Mouse (Mus musculus): Measurements from ENCODE around the gene Rassf1.
A peak's percentile ranks its signal among the peaks of the same experiment; 100 is the strongest.

Gene Rassf1

GRCm38 (mm10) chr9:107580501-107581317, 29.4 kb downstream of the Rassf1 start, which contains the start of gene Hyal3:
TSS of gene Hyal3 (plus strand) at chr9:107580818.
- peak; percentile 95 for DNase-seq (ENCODE audit: low read depth)

- DNase-seq (ENCODE audit: low read depth) = no peak
These were observed 30.2 kb downstream of the Rassf1 start for GRCm38 (mm10) chr9:107581584-107581983.

DNA sequence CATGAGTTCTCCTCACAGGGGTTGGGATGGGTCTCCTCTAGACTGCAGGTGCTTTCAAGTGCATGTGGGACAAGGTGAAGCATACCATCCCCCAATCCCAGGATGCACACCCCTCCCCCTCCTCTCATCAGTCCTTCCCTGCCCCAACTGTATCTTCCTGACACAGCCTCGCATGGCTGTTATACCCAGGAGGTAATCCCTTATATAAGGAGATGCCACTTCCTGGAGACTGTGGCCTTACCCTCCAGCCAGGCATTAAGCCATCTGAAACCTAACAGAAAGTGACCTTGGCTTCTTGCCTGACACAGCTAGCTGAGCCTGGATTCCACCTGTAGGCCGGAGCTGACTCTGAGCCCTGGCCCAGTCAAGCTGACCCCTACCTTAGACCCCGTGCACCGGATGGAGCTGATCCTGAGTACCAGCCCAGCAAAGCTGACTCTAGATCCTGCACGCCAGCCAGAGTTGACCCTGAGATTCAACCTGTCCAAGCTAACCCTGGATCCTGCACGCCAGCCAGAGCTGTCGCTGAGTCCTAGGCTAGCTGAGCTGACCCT, 31.2 kb downstream of the Rassf1 start:
- DNase-seq (ENCODE audit: low read depth) = no peak

DNA sequence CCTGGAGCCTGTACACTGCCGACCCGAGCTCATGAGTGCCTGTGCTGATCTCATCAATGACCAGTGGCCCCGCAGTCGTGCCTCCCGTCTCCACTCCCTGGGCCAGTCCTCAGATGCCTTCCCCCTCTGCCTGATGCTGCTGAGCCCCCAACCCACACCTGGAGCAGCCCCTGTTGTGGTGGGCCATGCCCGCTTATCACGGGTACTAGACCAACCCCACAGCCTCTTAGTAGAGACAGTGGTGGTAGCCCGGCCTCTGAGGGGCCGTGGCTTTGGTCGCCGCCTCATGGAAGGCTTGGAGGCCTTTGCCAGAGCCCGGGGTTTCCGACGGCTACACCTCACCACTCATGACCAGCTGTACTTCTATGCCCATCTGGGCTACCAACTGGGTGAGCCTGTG, 31.8 kb downstream of the Rassf1 start:
- no peak for DNase-seq (ENCODE audit: low read depth)

DNA sequence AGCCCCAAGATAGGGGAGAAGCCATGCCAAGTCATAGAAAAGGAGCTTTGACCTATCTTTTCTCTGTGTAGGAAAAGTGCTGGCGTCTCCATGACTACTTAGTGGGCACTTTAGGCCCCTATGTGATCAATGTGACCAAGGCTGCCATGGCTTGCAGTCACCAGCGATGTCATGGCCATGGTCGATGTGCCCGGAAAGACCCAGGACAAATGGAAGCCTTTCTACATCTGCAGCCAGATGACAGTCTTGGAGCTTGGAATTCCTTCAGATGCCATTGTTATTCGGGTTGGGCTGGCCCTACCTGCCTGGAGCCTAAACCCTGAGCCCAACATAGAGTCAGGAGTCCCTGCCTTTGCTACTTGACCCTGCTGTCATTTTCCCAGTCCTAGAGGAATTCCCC, 35.1 kb downstream of the Rassf1 start:
- no peak for DNase-seq (ENCODE audit: low read depth)

- DNase-seq (ENCODE audit: low read depth) = peak; percentile 98
These were observed 35.8 kb downstream of the Rassf1 start, which contains the start of gene Ifrd2 for GRCm38 (mm10) chr9:107586974-107587832. TSS of gene Ifrd2 (plus strand) at chr9:107587642.

- no peak for DNase-seq (ENCODE audit: low read depth)
These were observed 36.7 kb downstream of the Rassf1 start for GRCm38 (mm10) chr9:107587833-107588639.

- DNase-seq (ENCODE audit: low read depth) = no peak
These were observed 38.9 kb downstream of the Rassf1 start for GRCm38 (mm10) chr9:107590058-107590772.

- no peak for DNase-seq (ENCODE audit: low read depth)
These were observed 39.4 kb downstream of the Rassf1 start for GRCm38 (mm10) chr9:107590773-107591060.

DNA sequence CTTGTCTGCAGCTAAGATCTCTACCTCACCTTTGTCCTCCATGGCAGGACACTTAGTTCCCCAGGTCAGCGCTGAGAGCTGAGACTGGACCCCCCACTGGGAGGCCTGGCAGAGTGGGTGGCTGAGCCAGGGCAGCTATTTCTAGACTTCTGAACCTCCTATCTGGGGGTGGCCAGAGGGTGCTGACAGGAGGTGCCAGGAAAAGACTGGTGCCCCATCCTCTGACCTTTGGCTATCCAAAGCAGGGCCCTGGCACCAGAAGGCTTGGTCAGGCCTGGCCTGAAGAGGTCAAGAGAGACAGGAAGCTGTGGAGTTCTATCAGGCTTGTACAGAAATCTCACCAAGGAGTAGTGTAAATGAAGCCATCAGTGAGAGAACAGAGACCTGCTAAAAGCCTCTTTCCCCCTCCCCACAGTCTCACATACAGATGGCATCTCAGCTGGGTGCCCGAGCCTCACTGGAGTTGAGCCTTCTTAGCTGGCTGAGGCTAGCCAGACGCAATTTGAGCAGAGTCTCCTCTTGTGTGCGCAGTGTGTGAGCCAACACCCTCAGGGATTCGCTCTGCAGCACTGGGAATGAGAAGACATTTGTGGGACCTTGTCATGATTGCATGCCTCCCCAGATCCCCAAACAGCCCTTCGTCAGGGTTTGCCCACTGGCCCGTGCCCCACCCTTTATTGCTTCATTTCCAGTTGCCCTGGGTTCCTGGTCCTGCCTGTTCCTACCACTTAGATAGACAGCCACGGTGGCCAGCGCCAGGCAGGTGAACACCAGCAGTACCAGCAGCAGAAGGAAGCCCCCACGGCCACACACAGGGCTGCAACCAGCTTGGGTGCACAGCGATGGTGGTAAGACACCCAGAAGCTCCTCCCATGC, 42.0 kb downstream of the Rassf1 start:
- no peak for DNase-seq (ENCODE audit: low read depth)

- no peak for DNase-seq (ENCODE audit: low read depth)
These were observed 43.1 kb downstream of the Rassf1 start for GRCm38 (mm10) chr9:107594281-107595062.

GRCm38 (mm10) chr9:107596619-107597569, 45.5 kb downstream of the Rassf1 start:
- no peak for DNase-seq (ENCODE audit: low read depth)

- no peak for DNase-seq (ENCODE audit: low read depth)
These were observed 47.0 kb downstream of the Rassf1 start for GRCm38 (mm10) chr9:107598385-107598784.

DNA sequence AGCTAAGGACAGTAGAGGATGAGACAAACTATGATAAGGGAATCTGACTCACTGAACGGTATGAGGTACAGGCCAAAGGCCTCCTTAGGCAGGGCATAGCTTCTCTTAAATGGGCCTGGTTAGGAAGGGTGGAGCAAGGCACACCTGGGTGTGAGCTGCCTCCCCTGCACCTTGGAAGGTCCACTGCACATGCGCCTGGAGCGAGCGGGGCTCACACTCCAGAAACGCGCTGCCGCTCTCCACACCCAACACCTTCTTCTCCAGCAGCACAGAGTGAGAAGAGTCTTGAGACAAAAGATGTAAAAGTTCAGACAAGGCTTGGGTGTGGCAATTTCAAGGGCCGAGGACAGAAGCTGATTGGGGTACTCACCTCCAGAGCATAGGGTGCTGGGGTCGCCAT, 48.1 kb downstream of the Rassf1 start:
- DNase-seq (ENCODE audit: low read depth) = no peak

DNA sequence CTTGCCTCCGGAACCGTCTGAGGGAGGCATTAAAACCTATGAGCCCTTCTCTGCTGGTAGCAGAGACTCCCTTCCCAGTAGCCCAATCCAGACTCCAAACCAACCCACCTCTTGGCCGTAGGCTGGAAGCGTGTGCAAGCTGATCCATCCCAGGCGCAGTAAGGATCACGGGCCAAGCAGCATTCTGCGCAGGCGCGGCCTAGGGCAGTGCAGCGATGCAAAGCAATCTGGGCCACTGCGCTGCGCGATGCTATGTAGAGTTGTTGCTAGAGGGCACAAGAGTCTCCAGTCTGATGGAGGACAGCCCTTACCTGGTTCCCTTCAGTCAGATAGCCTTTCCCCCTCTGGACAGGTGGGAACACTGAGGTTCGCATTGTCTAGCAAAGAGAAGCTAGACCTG, 48.5 kb downstream of the Rassf1 start:
- no peak for DNase-seq (ENCODE audit: low read depth)

GRCm38 (mm10) chr9:107600745-107601144, 49.4 kb downstream of the Rassf1 start:
- no peak for DNase-seq (ENCODE audit: low read depth)

- DNase-seq (ENCODE audit: low read depth) = no peak
These were observed 49.9 kb downstream of the Rassf1 start for GRCm38 (mm10) chr9:107601275-107601674.

GRCm38 (mm10) chr9:107602068-107602648, 50.8 kb downstream of the Rassf1 start:
- DNase-seq (ENCODE audit: low read depth) = peak; percentile 93

All from induced T-regulatory cell, adult 2 months (primary cell).